Mouse (Mus musculus): ENCODE results near the gene Eef1a2. TPM values are rescaled to one million over a fixed set of nuclear protein-coding genes. Genes with fewer than 3 reads are reported as not detected.
A peak's percentile ranks its signal among the peaks of the same experiment; 100 is the strongest.

The Eef1a2 gene
- total RNA-seq, 2 experiments from 2014 or later: 1,080 to 1,201 TPM

DNA sequence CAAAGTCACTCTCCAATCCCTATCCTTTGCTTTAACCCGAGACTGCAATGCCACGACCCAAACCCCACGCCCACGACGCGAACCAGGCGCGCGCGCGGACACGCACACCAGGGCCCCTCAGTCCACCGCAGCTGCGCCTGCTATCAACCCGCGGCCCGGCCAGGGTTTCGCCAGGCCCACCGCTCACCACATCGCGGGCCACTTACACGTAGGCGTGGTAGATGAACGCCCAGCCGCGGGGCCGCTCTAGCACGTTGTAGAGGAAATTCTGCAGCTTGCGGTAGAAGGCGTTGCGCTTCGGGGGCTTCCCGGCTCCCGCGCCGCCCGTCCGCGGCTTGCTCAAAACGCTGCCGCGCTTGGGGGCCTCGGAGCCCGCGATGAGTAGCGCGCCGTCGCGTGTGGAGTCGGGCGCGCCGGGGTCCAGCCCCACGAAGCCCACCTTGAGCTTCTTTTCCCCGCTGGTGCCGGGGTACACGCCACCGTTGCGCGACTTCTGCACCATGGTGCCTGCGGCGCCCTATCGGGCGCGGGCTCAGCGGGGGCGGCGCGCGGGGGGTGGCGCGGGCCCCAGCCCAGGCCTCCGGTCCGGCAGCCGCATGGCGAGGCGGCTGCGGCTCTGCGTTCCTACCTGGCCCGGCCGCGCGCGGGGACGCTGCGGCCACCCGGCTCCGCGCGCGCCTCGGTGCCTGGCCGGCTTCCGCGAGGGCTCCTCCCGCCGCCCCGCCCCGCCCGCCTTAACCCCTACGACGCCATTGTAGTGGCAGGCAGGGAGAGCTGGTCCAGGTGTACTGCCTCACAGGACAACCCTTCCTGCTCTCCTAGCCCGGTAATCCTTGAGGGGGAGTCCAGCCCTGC lies 22.0 kb downstream of the Eef1a2 start, which contains the start of gene Kcnq2:
Gene Kcnq2, minus strand, starts transcription at position 710 of the 855 bp plus-strand sequence.
- no peak for DNase-seq (ENCODE audit: extremely low spot score in 1 of 2, low spot score in 1 of 2)

DNA sequence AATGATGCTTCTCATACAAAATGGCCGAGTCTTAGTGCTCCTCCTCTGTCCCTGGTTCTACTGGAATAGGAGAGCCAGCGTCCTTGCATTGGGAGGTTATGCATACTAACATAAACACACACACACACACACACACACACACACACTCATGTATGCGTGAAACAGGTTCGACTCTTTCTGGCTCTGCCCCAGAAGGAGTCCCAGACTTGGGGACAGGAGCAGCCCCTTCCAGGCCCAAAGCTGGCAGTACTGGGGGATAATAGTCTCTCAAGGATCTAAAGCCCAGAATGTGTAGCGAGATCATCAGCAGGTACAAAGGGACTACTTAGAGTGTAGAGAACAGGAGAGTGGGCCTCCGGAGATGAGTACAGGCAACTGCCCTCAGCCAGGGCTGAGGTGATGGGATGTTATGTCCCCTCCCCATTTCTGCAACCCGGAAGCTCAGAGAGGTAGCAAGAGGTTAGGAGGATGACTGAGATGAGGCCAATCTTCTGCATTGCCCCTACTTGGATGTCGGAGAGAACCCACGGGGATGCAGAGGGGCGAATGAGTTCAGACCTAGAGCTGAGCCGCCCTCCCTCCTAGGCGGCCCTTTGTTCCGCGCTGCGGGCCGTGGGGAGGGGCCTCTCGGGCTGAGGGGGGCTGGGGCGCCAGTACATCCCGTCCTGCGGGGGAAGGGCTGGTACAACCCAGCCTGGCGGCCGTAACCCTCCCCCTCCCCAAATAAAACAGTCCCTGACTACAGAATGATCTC lies 22.8 kb downstream of the Eef1a2 start:
- no peak for DNase-seq (ENCODE audit: extremely low spot score in 1 of 2, low spot score in 1 of 2)

DNA sequence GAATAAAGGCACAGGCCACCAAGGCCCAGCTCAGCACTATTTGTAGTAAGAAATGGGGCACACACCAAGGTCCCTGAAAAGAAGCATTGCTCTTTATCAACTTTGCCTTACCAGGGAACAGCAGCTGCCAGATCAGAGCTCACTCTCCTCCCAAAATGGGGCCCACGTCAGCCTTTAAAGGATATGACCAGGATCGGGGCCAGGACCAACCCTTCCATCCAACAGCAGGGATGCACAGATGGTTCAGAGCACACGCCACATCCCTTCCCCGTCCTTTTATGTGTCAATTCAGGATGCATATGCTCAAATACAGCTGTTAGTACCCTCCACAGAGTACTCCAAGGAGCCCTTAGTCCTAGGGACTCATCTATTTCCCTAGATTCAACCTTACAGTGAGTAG lies 26.6 kb downstream of the Eef1a2 start:
- no peak for DNase-seq (ENCODE audit: extremely low spot score in 1 of 2, low spot score in 1 of 2)

- no peak for DNase-seq (ENCODE audit: extremely low spot score in 1 of 2, low spot score in 1 of 2)
These were observed 27.9 kb downstream of the Eef1a2 start for GRCm38 (mm10) chr2:181128963-181129362.

- no peak for DNase-seq (ENCODE audit: extremely low spot score in 1 of 2, low spot score in 1 of 2)
These were observed 29.0 kb downstream of the Eef1a2 start for GRCm38 (mm10) chr2:181127786-181128185.

- no peak for DNase-seq (ENCODE audit: extremely low spot score in 1 of 2, low spot score in 1 of 2)
These were observed 30.9 kb downstream of the Eef1a2 start for GRCm38 (mm10) chr2:181125726-181126455.

DNA sequence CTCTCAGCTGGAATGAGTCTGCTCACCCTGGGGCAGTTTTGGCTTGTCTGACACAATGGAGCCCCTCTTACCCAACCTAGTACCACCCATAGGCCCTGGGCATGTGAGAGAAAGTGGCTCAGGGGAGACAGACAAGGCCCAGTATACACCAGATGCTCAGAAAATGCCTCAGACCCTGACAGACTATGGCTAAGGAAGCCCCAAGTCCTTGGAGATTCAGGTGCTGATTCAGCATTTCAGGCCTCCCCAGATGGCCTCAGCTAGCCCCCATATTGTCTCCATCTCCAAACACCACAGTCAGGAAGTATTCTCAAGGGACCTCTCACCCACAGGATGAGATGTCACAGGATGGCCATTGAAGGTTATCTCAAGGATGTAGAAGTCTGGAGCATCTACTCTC lies 34.2 kb downstream of the Eef1a2 start:
- no peak for DNase-seq (ENCODE audit: extremely low spot score in 1 of 2, low spot score in 1 of 2)

GRCm38 (mm10) chr2:181120922-181121449 lies 35.8 kb downstream of the Eef1a2 start:
- DNase-seq (ENCODE audit: extremely low spot score in 1 of 2, low spot score in 1 of 2): no peak

DNA sequence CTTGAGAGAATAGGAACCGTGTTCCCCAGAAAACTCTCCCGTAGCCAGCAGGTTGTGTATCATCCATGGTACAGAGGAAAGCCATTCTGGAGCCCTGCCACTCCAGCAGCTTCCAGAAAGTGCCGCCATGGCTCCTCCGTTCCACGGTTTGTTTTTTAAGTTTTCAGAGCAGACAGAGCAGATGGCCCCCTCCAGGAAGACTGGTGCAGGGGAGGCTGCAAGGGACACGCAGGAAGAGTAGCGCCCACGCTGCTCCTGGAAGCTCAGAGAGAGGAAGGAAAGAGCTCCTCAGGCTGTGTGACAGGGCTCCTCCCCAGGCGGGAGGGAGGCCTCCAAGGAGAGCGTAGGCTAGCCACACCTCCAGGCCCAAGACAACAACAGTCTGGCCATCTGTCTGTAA lies 36.9 kb downstream of the Eef1a2 start:
- DNase-seq (ENCODE audit: extremely low spot score in 1 of 2, low spot score in 1 of 2): peak in 1 of 2 experiments; percentile 61

DNA sequence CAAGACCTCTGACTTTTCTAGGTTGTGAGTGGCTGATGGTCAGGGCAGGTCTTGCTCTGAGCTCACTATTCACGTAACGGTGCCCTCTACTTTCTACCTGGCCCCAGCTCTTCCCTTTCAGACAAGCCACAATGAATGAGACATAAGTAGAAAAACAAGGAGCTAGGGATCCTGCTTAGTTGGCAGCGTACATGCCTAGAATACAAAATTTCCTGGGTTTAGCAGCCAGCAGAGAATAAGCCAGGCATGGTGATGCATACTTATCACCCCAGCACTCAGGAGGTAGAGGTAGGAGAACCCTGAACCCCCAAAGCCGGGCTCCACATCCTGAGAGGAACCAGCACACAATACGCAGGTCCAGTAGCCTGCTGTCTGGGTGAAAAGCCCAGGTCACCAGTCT lies 40.4 kb downstream of the Eef1a2 start:
- DNase-seq (ENCODE audit: extremely low spot score in 1 of 2, low spot score in 1 of 2): no peak

- no peak for DNase-seq (ENCODE audit: extremely low spot score in 1 of 2, low spot score in 1 of 2)
These were observed 41.4 kb downstream of the Eef1a2 start for GRCm38 (mm10) chr2:181115367-181115766.

GRCm38 (mm10) chr2:181113762-181114361 lies 43.0 kb downstream of the Eef1a2 start:
- DNase-seq (ENCODE audit: extremely low spot score in 1 of 2, low spot score in 1 of 2): no peak

- DNase-seq (ENCODE audit: extremely low spot score in 1 of 2, low spot score in 1 of 2): no peak
These were observed 45.1 kb downstream of the Eef1a2 start for GRCm38 (mm10) chr2:181111665-181112064.

- no peak for DNase-seq (ENCODE audit: extremely low spot score in 1 of 2, low spot score in 1 of 2)
These were observed 52.7 kb downstream of the Eef1a2 start for GRCm38 (mm10) chr2:181104111-181104510.

DNA sequence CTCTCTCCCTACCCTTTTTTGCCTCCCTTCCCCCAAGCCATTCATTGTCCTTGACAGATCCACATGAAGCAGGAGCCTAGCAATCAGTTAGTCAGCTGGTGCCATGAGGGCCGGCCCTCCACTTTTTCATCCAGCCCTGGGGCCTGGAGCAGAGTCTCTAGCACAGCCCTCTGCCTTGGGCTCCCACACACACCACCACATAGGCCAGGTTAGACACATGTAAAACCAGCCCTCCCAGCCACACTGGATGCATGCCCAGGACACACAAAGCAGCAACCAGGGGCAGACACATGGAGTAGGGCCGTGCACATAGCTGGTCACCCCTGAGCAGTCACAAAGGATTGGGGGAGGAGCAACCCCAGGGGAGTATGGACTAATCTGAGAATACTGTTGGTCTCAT lies 54.7 kb downstream of the Eef1a2 start:
- no peak for DNase-seq (ENCODE audit: extremely low spot score in 1 of 2, low spot score in 1 of 2)

- no peak for DNase-seq (ENCODE audit: extremely low spot score in 1 of 2, low spot score in 1 of 2)
These were observed 55.2 kb downstream of the Eef1a2 start for GRCm38 (mm10) chr2:181101626-181102025.

- DNase-seq (ENCODE audit: extremely low spot score in 1 of 2, low spot score in 1 of 2): no peak
These were observed 56.7 kb downstream of the Eef1a2 start for GRCm38 (mm10) chr2:181100087-181100486.
